Mouse (Mus musculus): ENCODE data around the gene Rab11fip2. TPM values are rescaled to one million over a fixed set of nuclear protein-coding genes. Genes with fewer than 3 reads are reported as not detected.

The Rab11fip2 gene
- polyA plus RNA-seq, 1 experiment from 2014 or later, result 8.6 TPM

- Histone ChIP-seq H3K4me2 (no peak overlapping the region), H3K27me3 (no peaks in the 10 kb centered on the region), H3K4me1 (0 out of 2 replicates have a peak, but pooled peaks cover 3% of the 10 kb centered on the region), H3K4me3 (no peak overlapping the region), H3K36me3 (peaks cover 14% of the 10 kb centered on the region), H3K9ac (no peak overlapping the region), H3K9me3 (no peaks in the 10 kb centered on the region), H3K27ac (no peak overlapping the region)
- no peak for ATAC-seq (ENCODE audit: insufficient number of reproducible peaks, insufficient read depth, low FRiP score, low TSS enrichment, low read depth)
- 68% methylated on average over 4 of the region's 4 CpGs for WGBS
Measured at GRCm38 (mm10) chr19:59911554-59911953, 31.9 kb downstream of the Rab11fip2 start.

GRCm38 (mm10) chr19:59905296-59906081 is 38.0 kb downstream of the Rab11fip2 start:
- 50% methylated on average over 1 of the region's 1 CpGs for WGBS
- no peak overlapping the region for H3K9ac ChIP-seq
- H3K4me3 ChIP-seq, result no peak overlapping the region

GRCm38 (mm10) chr19:59899965-59900364 is 43.5 kb downstream of the Rab11fip2 start:
- Histone ChIP-seq H3K4me3 (no peak overlapping the region), H3K36me3 (peaks cover 19% of the 10 kb centered on the region; the same call in 1 of the 2 replicates), H3K27me3 (no peaks in the 10 kb centered on the region), H3K9ac (no peak overlapping the region), H3K4me2 (no peak overlapping the region), H3K9me3 (no peaks in the 10 kb centered on the region), H3K4me1 (no peaks in the 10 kb centered on the region), H3K27ac (no peak overlapping the region)
- ATAC-seq (ENCODE audit: insufficient number of reproducible peaks, insufficient read depth, low FRiP score, low TSS enrichment, low read depth), result no peak
- 93% methylated on average over 4 of the region's 4 CpGs for WGBS

More at GRCm38 (mm10) chr19:59905296-59906081, 38.0 kb downstream of the Rab11fip2 start:
- Histone ChIP-seq H3K4me1 (no peaks in the 10 kb centered on the region), H3K27ac (no peak overlapping the region), H3K27me3 (no peaks in the 10 kb centered on the region), H3K9me3 (no peaks in the 10 kb centered on the region), H3K4me2 (no peak overlapping the region), H3K36me3 (peaks cover 29% of the 10 kb centered on the region)
- no peak for ATAC-seq (ENCODE audit: insufficient number of reproducible peaks, insufficient read depth, low FRiP score, low TSS enrichment, low read depth)

GRCm38 (mm10) chr19:59898301-59898700 is 45.2 kb downstream of the Rab11fip2 start:
- H3K9ac ChIP-seq, result no peak overlapping the region
- no peak for ATAC-seq (ENCODE audit: insufficient number of reproducible peaks, insufficient read depth, low FRiP score, low TSS enrichment, low read depth)
- H3K27ac ChIP-seq, result no peak overlapping the region
- 84% methylated on average over 4 of the region's 4 CpGs for WGBS
- peaks cover 19% of the 10 kb centered on the region; the same call in 1 of the 2 replicates for H3K36me3 ChIP-seq
- H3K9me3 ChIP-seq, result no peaks in the 10 kb centered on the region
- H3K4me2 ChIP-seq, result no peak overlapping the region
- no peaks in the 10 kb centered on the region for H3K4me1 ChIP-seq
- no peaks in the 10 kb centered on the region for H3K27me3 ChIP-seq
- no peak overlapping the region for H3K4me3 ChIP-seq

GRCm38 (mm10) chr19:59889383-59889782 is 54.1 kb downstream of the Rab11fip2 start:
- H3K4me2 ChIP-seq, result no peak overlapping the region
- no peaks in the 10 kb centered on the region for H3K36me3 ChIP-seq
- no peak overlapping the region for H3K4me3 ChIP-seq
- no peak overlapping the region for H3K27ac ChIP-seq
- 83% methylated on average over 4 of the region's 4 CpGs for WGBS
- no peaks in the 10 kb centered on the region for H3K27me3 ChIP-seq
- peaks cover 16% of the 10 kb centered on the region for H3K4me1 ChIP-seq
- no peak for ATAC-seq (ENCODE audit: insufficient number of reproducible peaks, insufficient read depth, low FRiP score, low TSS enrichment, low read depth)
- H3K9me3 ChIP-seq, result no peaks in the 10 kb centered on the region
- H3K9ac ChIP-seq, result no peak overlapping the region

- 95% methylated on average over 2 of the region's 2 CpGs for WGBS
- Histone ChIP-seq H3K4me1 (peaks cover 16% of the 10 kb centered on the region), H3K27me3 (no peaks in the 10 kb centered on the region), H3K36me3 (no peaks in the 10 kb centered on the region), H3K9ac (no peak overlapping the region), H3K4me2 (no peak overlapping the region), H3K27ac (no peak overlapping the region), H3K4me3 (no peak overlapping the region), H3K9me3 (no peaks in the 10 kb centered on the region)
- no peak for ATAC-seq (ENCODE audit: insufficient number of reproducible peaks, insufficient read depth, low FRiP score, low TSS enrichment, low read depth)
Measured at GRCm38 (mm10) chr19:59888846-59889245, 54.6 kb downstream of the Rab11fip2 start.

GRCm38 (mm10) chr19:59887866-59888265 is 55.6 kb downstream of the Rab11fip2 start:
- H3K9me3 ChIP-seq, result no peaks in the 10 kb centered on the region
- H3K4me1 ChIP-seq, result peaks cover 16% of the 10 kb centered on the region
- no peaks in the 10 kb centered on the region for H3K27me3 ChIP-seq
- no peak for ATAC-seq (ENCODE audit: insufficient number of reproducible peaks, insufficient read depth, low FRiP score, low TSS enrichment, low read depth)
- H3K4me2 ChIP-seq, result no peak overlapping the region
- no peak overlapping the region for H3K9ac ChIP-seq
- no peaks in the 10 kb centered on the region for H3K36me3 ChIP-seq
- no peak overlapping the region for H3K4me3 ChIP-seq
- WGBS, result 12% methylated on average over 2 of the region's 2 CpGs
- H3K27ac ChIP-seq, result no peak overlapping the region

GRCm38 (mm10) chr19:59885301-59885700 is 58.2 kb downstream of the Rab11fip2 start:
- Histone ChIP-seq H3K9me3 (no peaks in the 10 kb centered on the region), H3K27me3 (no peaks in the 10 kb centered on the region), H3K4me3 (no peak overlapping the region), H3K9ac (no peak overlapping the region), H3K4me1 (peaks cover 16% of the 10 kb centered on the region), H3K36me3 (no peaks in the 10 kb centered on the region), H3K27ac (no peak overlapping the region), H3K4me2 (no peak overlapping the region)
- WGBS, result 78% methylated on average over 2 of the region's 2 CpGs
- no peak for ATAC-seq (ENCODE audit: insufficient number of reproducible peaks, insufficient read depth, low FRiP score, low TSS enrichment, low read depth)

- no peaks in the 10 kb centered on the region for H3K4me1 ChIP-seq
- WGBS, result 68% methylated on average over 2 of the region's 2 CpGs
- H3K9me3 ChIP-seq, result no peaks in the 10 kb centered on the region
- no peak overlapping the region for H3K4me3 ChIP-seq
- H3K9ac ChIP-seq, result no peak overlapping the region
- H3K27me3 ChIP-seq, result no peaks in the 10 kb centered on the region
- ATAC-seq (ENCODE audit: insufficient number of reproducible peaks, insufficient read depth, low FRiP score, low TSS enrichment, low read depth), result no peak
- no peak overlapping the region for H3K27ac ChIP-seq
- 0 out of 2 replicates have a peak, but pooled peaks cover 4% of the 10 kb centered on the region for H3K36me3 ChIP-seq
- no peak overlapping the region for H3K4me2 ChIP-seq
Measured at GRCm38 (mm10) chr19:59877238-59877637, 66.2 kb downstream of the Rab11fip2 start.

GRCm38 (mm10) chr19:59866666-59867065 is 76.8 kb downstream of the Rab11fip2 start:
- 72% methylated on average over 9 of the region's 9 CpGs for WGBS
- Histone ChIP-seq H3K4me1 (no peaks in the 10 kb centered on the region), H3K9me3 (no peaks in the 10 kb centered on the region), H3K9ac (no peak overlapping the region), H3K27ac (no peak overlapping the region), H3K27me3 (no peaks in the 10 kb centered on the region), H3K36me3 (no peaks in the 10 kb centered on the region), H3K4me3 (no peak overlapping the region), H3K4me2 (no peak overlapping the region)
- ATAC-seq (ENCODE audit: insufficient number of reproducible peaks, insufficient read depth, low FRiP score, low TSS enrichment, low read depth), result peak; percentile 52; the same call in 1 of the 2 replicates

- Histone ChIP-seq H3K36me3 (no peaks in the 10 kb centered on the region), H3K4me1 (no peaks in the 10 kb centered on the region), H3K4me3 (no peak overlapping the region), H3K27ac (no peak overlapping the region), H3K27me3 (no peaks in the 10 kb centered on the region), H3K4me2 (no peak overlapping the region), H3K9ac (no peak overlapping the region), H3K9me3 (no peaks in the 10 kb centered on the region)
- ATAC-seq (ENCODE audit: insufficient number of reproducible peaks, insufficient read depth, low FRiP score, low TSS enrichment, low read depth), result no peak
Measured at GRCm38 (mm10) chr19:59862423-59862822, 81.0 kb downstream of the Rab11fip2 start.

GRCm38 (mm10) chr19:59860799-59861198 is 82.7 kb downstream of the Rab11fip2 start:
- H3K4me3 ChIP-seq, result no peak overlapping the region
- WGBS, result 62% methylated on average over 3 of the region's 3 CpGs
- H3K4me2 ChIP-seq, result no peak overlapping the region
- H3K9me3 ChIP-seq, result no peaks in the 10 kb centered on the region
- no peaks in the 10 kb centered on the region for H3K36me3 ChIP-seq
- H3K9ac ChIP-seq, result no peak overlapping the region
- H3K27me3 ChIP-seq, result no peaks in the 10 kb centered on the region
- no peak overlapping the region for H3K27ac ChIP-seq
- H3K4me1 ChIP-seq, result no peaks in the 10 kb centered on the region
- no peak for ATAC-seq (ENCODE audit: insufficient number of reproducible peaks, insufficient read depth, low FRiP score, low TSS enrichment, low read depth)
